Mouse (Mus musculus) MEL (cell line): ENCODE data around the gene Acat2. TPM values are rescaled to one million over a fixed set of nuclear protein-coding genes. Genes with fewer than 3 reads are reported as not detected.
A peak's percentile ranks its signal among the peaks of the same experiment; 100 is the strongest.

ENCODE experiments used
- DNase-seq: peaks from one replicate; pipeline ENCODE4 v3.0.0; 2011; ENCODE audit warnings: low read depth, low spot score
- H3K27ac ChIP-seq: 2 replicates; pipeline ENCODE4 v1.5.1; 2012; ENCODE audit warnings: low read depth, mild to moderate bottlenecking, control low read depth, low read length, moderate library complexity; ENCODE audit not compliant: control insufficient read depth
- H3K27me3 ChIP-seq, 2 experiments: fragments of 150-350 bp in 1 of 2; sonication (generic) in 1 of 2; 2 replicates each; pipeline ENCODE4 v1.6.1; 2012; ENCODE audit warnings: low read length in 2 of 2, mild to moderate bottlenecking in 2 of 2, improper control_type of control experiment in 1 of 2, moderate library complexity in 1 of 2; ENCODE audit not compliant: insufficient read depth in 2 of 2, control insufficient read depth in 1 of 2
- H3K36me3 ChIP-seq, 2 experiments: 2 replicates each; pipeline ENCODE4 v1.6.1; 2012 to 2014; ENCODE audit warnings: low read length in 2 of 2, improper control_type of control experiment in 1 of 2, inconsistent platforms in 1 of 2, mild to moderate bottlenecking in 1 of 2; ENCODE audit not compliant: insufficient read depth in 2 of 2, control insufficient read depth in 1 of 2
- H3K4me1 ChIP-seq, 2 experiments: fragments of 150-350 bp in 1 of 2; sonication (generic) in 1 of 2; 2 replicates each; pipeline ENCODE4 v1.6.1; 2012; ENCODE audit warnings: low read length in 2 of 2, improper control_type of control experiment in 1 of 2, mild to moderate bottlenecking in 1 of 2; ENCODE audit not compliant: insufficient read depth in 2 of 2, control insufficient read depth in 1 of 2
- H3K4me3 ChIP-seq, 2 experiments: fragments of 150-350 bp in 1 of 2; sonication (generic) in 1 of 2; 2 replicates each; pipeline ENCODE4 v1.5.1; 2012; ENCODE audit warnings: low read depth in 2 of 2, low read length in 2 of 2, mild to moderate bottlenecking in 2 of 2, moderate library complexity in 2 of 2, control low read depth in 1 of 2, improper control_type of control experiment in 1 of 2; ENCODE audit not compliant: control insufficient read depth in 1 of 2, insufficient read depth in 1 of 2
- H3K79me2 ChIP-seq: 2 replicates; pipeline ENCODE4 v1.6.1; 2012; ENCODE audit warnings: mild to moderate bottlenecking, low read length, moderate library complexity; ENCODE audit not compliant: control insufficient read depth, poor library complexity, insufficient read depth
- H3K9ac ChIP-seq: 2 replicates; pipeline ENCODE4 v1.6.1; 2012; ENCODE audit warnings: low read depth, mild to moderate bottlenecking, control low read depth, low read length, moderate library complexity; ENCODE audit not compliant: control insufficient read depth, poor library complexity, severe bottlenecking
- H3K9me3 ChIP-seq: fragments of 150-350 bp; sonication (generic); replicated peaks from 2 replicates; pipeline ENCODE4 v1.6.1; 2012; ENCODE audit warnings: mild to moderate bottlenecking, low read length, improper control_type of control experiment, moderate library complexity; ENCODE audit not compliant: insufficient read depth
- CHD1 ChIP-seq: IDR thresholded peaks from 2 replicates; pipeline ENCODE4 v1.6.1; 2012; ENCODE audit warnings: low read depth, mild to moderate bottlenecking, inconsistent platforms, low read length, improper control_type of control experiment
- E2F4 ChIP-seq: IDR thresholded peaks from 2 replicates; pipeline ENCODE4 v1.6.1; 2011; ENCODE audit warnings: low read depth, low read length, improper control_type of control experiment, borderline replicate concordance
- GABPA ChIP-seq: IDR thresholded peaks from 2 replicates; pipeline ENCODE4 v1.6.1; 2012; ENCODE audit warnings: low read depth, mild to moderate bottlenecking, inconsistent platforms, low read length, improper control_type of control experiment, moderate library complexity
- GATA1 ChIP-seq: IDR thresholded peaks from 2 replicates; pipeline ENCODE4 v1.6.1; 2011; ENCODE audit warnings: low read depth, low read length, improper control_type of control experiment
- KAT2A ChIP-seq: conservative IDR thresholded peaks from 2 replicates; pipeline ENCODE4 v1.6.1; 2012; ENCODE audit warnings: low read depth, low read length, improper control_type of control experiment, inconsistent platforms
- MAX ChIP-seq: IDR thresholded peaks from 2 replicates; pipeline ENCODE4 v1.6.1; 2011; ENCODE audit warnings: low read length, improper control_type of control experiment
- MAZ ChIP-seq: IDR thresholded peaks from 2 replicates; pipeline ENCODE4 v1.6.1; 2012; ENCODE audit warnings: low read depth, mild to moderate bottlenecking, inconsistent platforms, low read length, improper control_type of control experiment
- MEF2A ChIP-seq: IDR thresholded peaks from 2 replicates; pipeline ENCODE4 v1.6.1; 2014; ENCODE audit warnings: low read depth, mild to moderate bottlenecking, inconsistent platforms, low read length, improper control_type of control experiment; ENCODE audit not compliant: poor library complexity, insufficient replicate concordance, severe bottlenecking; ENCODE audit errors: extremely low read depth
- MXI1 ChIP-seq: IDR thresholded peaks from 2 replicates; pipeline ENCODE4 v1.6.1; 2011; ENCODE audit warnings: mild to moderate bottlenecking, low read depth, low read length, improper control_type of control experiment
- MYB ChIP-seq: IDR thresholded peaks from 2 replicates; pipeline ENCODE4 v1.6.1; 2011; ENCODE audit warnings: mild to moderate bottlenecking, low read depth, low read length, improper control_type of control experiment
- MYC ChIP-seq: IDR thresholded peaks from 2 replicates; pipeline ENCODE4 v1.6.1; 2011; ENCODE audit warnings: low read depth, mild to moderate bottlenecking, low read length, improper control_type of control experiment, moderate library complexity
- NELFE ChIP-seq: IDR thresholded peaks from 2 replicates; pipeline ENCODE4 v1.6.1; 2011; ENCODE audit warnings: low read depth, low read length, improper control_type of control experiment
- POLR2A ChIP-seq, 2 experiments: IDR thresholded peaks; 2 replicates each; pipeline ENCODE4 v1.6.1; 2011 to 2012; ENCODE audit warnings: low read length in 2 of 2, mild to moderate bottlenecking in 2 of 2, control low read depth in 1 of 2, improper control_type of control experiment in 1 of 2, low read depth in 1 of 2, moderate library complexity in 1 of 2; ENCODE audit not compliant: control insufficient read depth in 1 of 2, insufficient read depth in 1 of 2, poor library complexity in 1 of 2
- SIN3A ChIP-seq: IDR thresholded peaks from 2 replicates; pipeline ENCODE4 v1.6.1; 2012; ENCODE audit warnings: low read length, improper control_type of control experiment, inconsistent platforms
- TCF12 ChIP-seq: IDR thresholded peaks from 2 replicates; pipeline ENCODE4 v1.6.1; 2014; ENCODE audit warnings: low read depth, mild to moderate bottlenecking, inconsistent platforms, low read length, improper control_type of control experiment, moderate library complexity
- USF1 ChIP-seq: IDR thresholded peaks from 2 replicates; pipeline ENCODE4 v1.6.1; 2014; ENCODE audit warnings: low read depth, mild to moderate bottlenecking, inconsistent platforms, low read length, improper control_type of control experiment, moderate library complexity
- ZMIZ1 ChIP-seq: IDR thresholded peaks from 2 replicates; pipeline ENCODE4 v1.6.1; 2012; ENCODE audit warnings: low read depth, mild to moderate bottlenecking, inconsistent platforms, low read length, improper control_type of control experiment, moderate library complexity
- polyA plus RNA-seq, 2 experiments: library from polyadenylated mRNA; stranded (reverse) in 1 of 2; unstranded in 1 of 2; fragments of >175 nt in 1 of 2; fragments of >200 nt in 1 of 2; gene quantifications; 2 replicates each; pipeline versions ENCODE4 v1.2.1 to v1.2.4; 2012; ENCODE audit warnings: low replicate concordance in 2 of 2, low read depth in 1 of 2; ENCODE audit not compliant: insufficient read length in 2 of 2, insufficient read depth in 1 of 2, missing spikeins in 1 of 2
- total RNA-seq: library from RNA; depleted of rRNA; stranded (reverse); fragments of 300-350 nt; gene quantifications from 2 replicates; pipeline ENCODE4 v1.2.3, GENCODE M21; 2012

The Acat2 gene
- total and polyA plus RNA-seq, 3 experiments, result 33.8 to 60.1 TPM; not detected in 1

GRCm38 (mm10) chr17:12925001-12925400 lies 35.5 kb downstream of the Acat2 start:
- Histone ChIP-seq H3K79me2 (0 out of 2 replicates have a peak, but pooled peaks cover 3% of the 10 kb centered on the region), H3K4me3 (no peak overlapping the region), H3K4me1 (no peaks in the 10 kb centered on the region), H3K36me3 (peaks cover 7 to 37% of the 10 kb centered on the region in 2 experiments), H3K9me3 (no peaks in the 10 kb centered on the region), H3K9ac (no peak overlapping the region), H3K27ac (no peak overlapping the region), H3K27me3 (no peaks in the 10 kb centered on the region)
- no peak for DNase-seq
- no peak for TF ChIP-seq MXI1
- TF ChIP-seq POLR2A (IDR thresholded peaks at IDR 0.05; ENCODE audit: control insufficient read depth in 1 of 2, insufficient read depth in 1 of 2, low read depth in 1 of 2, low read length in 2 of 2, poor library complexity in 1 of 2), result peak in 1 of 2 experiments; percentile 15; a peak in 1 of 4 replicates
- TF ChIP-seq E2F4, result no peak
- no peak for TF ChIP-seq MAZ
- TF ChIP-seq, all 39 proteins: peak for 1

- DNase-seq, result peak; percentile 58
- Histone ChIP-seq H3K79me2 (peaks cover 23% of the 10 kb centered on the region), H3K4me3 (no peak overlapping the region), H3K27ac (no peak overlapping the region), H3K9ac (no peak overlapping the region), H3K9me3 (no peaks in the 10 kb centered on the region), H3K4me1 (peaks cover 0 to 3% of the 10 kb centered on the region in 2 experiments; a peak in 2 of 4 replicates), H3K36me3 (peaks cover 28 to 58% of the 10 kb centered on the region in 2 experiments), H3K27me3 (no peaks in the 10 kb centered on the region)
- TF ChIP-seq ZMIZ1 (no peak), KAT2A (no peak)
Measured at GRCm38 (mm10) chr17:12921073-12921472, 39.5 kb downstream of the Acat2 start.

DNA sequence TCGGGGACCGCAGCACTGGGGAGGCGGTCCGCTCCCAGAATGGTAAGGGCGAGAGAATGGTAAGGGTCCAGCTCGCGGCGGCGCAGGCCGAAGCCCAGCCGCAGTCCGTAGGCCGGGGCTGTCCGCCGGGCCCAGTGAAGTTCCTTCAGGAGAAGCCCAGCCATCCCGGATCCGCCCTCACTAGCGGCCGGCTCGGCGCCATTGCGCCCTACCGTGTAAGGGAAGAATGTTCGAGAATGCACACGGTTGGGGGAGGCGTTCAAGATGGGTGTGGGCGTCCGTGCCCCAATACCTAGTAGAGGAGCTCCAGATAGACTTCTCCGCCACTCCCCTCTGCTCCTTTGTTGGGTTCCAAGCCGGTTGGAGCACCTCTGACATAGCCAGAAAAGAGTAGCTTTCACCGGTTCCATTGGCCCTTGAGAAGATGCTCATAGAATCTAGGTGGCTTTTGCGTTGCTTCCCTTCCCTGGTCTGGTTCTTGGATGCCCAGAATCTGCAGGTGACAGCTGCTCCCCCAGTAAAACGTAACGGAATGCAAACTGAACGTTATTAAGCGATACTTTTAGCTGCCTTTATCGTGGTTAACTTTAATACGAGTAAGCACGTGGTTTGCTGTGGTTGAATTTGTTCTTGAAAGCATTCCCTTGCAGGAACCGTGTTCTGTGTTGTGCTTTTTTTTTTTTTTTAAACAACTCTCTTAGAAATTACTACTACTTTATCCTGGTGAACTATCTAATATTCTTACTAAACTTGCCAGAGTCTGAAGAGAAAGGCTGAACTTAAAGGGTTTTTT lies 43.8 kb downstream of the Acat2 start:
- Histone ChIP-seq H3K27me3 (no peaks in the 10 kb centered on the region), H3K4me3 (peak overlapping the region; percentile 65 to 97), H3K79me2 (peaks cover 41% of the 10 kb centered on the region), H3K9me3 (no peaks in the 10 kb centered on the region), H3K27ac (peak overlapping the region; percentile 92), H3K4me1 (peaks cover 0 to 6% of the 10 kb centered on the region in 2 experiments; a peak in 2 of 4 replicates)
- peak; percentile 78 for DNase-seq
- TF ChIP-seq USF1, result peak; percentile 48; the same call in 1 of the 2 replicates
- TF ChIP-seq MYC, result peak; percentile 88
- no peak for TF ChIP-seq GATA1
- no peak for TF ChIP-seq MAZ
- TF ChIP-seq SIN3A, result peak; percentile 21
- TF ChIP-seq CHD1, result peak; percentile 68; the same call in 1 of the 2 replicates
- peak; percentile 57 to 72 for TF ChIP-seq POLR2A (IDR thresholded peaks at IDR 0.05; ENCODE audit: control insufficient read depth in 1 of 2, insufficient read depth in 1 of 2, low read depth in 1 of 2, low read length in 2 of 2, poor library complexity in 1 of 2)
- 0 out of 2 replicates have a peak, but pooled peaks have one; percentile 33 for TF ChIP-seq MYB
- TF ChIP-seq TCF12, result 0 out of 2 replicates have a peak, but pooled peaks have one; percentile 5
- no peak for TF ChIP-seq GABPA
- peak; percentile 92 for TF ChIP-seq MAX
- peak; percentile 92 for TF ChIP-seq MXI1
- TF ChIP-seq MEF2A, result no peak
- no peak; the same call in 1 of the 2 replicates for TF ChIP-seq NELFE
- TF ChIP-seq, all 39 proteins: peak for 9
- Histone ChIP-seq H3K9ac (peak overlapping the region; percentile 93), H3K36me3 (peaks cover 38 to 44% of the 10 kb centered on the region in 2 experiments)
